Mouse (Mus musculus) gonadal fat pad, adult 2 months (tissue): ENCODE data around the gene Hpcal1. TPM values are rescaled to one million over a fixed set of nuclear protein-coding genes. Genes with fewer than 3 reads are reported as not detected.
"Not testable (repeated sequence)": the region's sequence is repeated elsewhere in the genome, so short reads cannot be mapped to it uniquely, and the experiment has no call there.

ENCODE experiments used
- DNase-seq: peaks from one replicate; pipeline ENCODE4 v3.0.0-alpha.2; 2012; ENCODE audit warnings: low read depth
- polyA plus RNA-seq: library from polyadenylated mRNA; depleted of rRNA; stranded (reverse); fragments of >200 nt; gene quantifications from 2 replicates; pipeline ENCODE4 v1.2.3, GENCODE M21; 2012; rRNA removed

Hpcal1 gene
- polyA plus RNA-seq, 1 experiment: 141 TPM

DNA sequence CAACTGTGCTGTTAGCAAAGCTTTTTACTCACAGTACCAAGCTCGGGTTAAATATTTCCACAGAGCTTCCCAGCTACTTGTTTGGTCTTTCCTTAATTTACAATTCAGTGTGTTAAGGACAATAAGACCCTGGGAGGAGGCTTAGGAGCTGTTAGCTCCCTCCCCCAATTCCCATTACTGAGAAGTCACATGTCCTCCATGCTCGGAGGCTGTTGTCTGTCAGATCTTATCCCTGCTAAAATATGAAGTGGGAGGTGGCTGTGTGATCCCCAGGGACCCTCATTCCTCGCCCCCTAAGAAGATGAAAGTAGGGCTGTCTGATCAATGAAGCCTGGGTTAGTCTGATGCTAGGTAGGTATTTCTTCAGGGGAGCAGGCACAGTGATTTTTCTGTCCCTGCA lies 88.4 kb downstream of the Hpcal1 start:
- no peak for DNase-seq

DNA sequence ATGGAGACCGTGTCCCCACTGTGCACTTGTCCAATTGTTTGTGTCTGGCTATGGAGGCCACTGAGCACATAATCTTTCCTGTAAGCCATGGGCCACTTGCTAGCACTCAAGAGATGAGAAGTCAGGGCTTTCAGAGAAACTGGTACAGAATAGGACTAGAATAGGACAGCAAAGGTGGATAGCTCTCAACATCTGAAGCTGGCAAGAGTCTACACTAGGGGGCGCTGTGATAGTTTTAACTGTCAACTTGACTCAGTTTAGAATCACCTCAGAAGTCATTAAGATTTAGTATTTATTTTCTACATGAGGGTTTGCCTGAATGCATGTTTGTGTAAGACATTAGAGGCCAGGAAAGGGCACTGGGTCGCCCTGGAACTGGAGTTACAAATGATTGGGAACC lies 98.8 kb downstream of the Hpcal1 start:
- DNase-seq: no peak

- DNase-seq: no peak
Measured at GRCm38 (mm10) chr12:17791111-17791510, 100.5 kb downstream of the Hpcal1 start.

DNA sequence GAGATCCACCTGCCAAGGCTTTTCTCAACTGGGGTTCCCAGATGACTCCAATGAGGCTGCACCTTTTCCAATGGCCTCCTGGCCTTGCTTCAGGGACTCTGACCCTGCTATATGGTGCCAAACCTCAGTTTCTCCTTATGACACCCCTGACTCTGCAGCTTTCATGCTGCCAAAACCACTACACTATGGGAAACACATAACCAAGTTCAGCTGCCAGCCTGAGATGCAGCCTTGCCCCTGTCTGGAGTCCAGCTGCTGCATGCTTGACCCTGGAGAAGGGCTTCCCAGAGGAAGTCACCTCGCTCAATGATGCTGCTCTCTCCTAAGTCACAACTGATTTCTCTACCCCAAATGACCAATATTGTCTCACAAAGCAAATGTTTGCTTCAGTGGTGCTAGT lies 102.1 kb downstream of the Hpcal1 start:
- DNase-seq: no peak

GRCm38 (mm10) chr12:17795660-17796278 lies 105.1 kb downstream of the Hpcal1 start:
- DNase-seq: no peak

DNA sequence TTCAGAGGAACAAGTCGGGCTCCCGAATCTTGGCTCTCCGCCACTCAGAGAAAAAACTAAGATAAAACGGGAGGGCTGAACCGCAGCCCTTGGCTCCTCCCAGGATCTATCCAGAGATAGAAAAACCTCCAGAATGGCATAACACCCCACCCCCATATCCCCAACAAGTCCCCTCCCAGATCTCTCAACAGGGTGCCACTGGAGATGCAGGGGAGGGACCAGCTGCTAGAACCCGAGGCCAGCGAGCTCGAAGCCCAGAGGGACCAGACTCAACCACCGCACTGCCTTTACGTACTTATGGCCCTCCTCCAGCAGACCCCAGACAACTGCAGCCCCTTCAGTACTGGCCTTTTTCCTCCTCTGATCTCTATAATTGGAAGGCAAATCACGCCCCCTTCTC lies 107.6 kb downstream of the Hpcal1 start:
- not testable (repeated sequence) for DNase-seq

DNA sequence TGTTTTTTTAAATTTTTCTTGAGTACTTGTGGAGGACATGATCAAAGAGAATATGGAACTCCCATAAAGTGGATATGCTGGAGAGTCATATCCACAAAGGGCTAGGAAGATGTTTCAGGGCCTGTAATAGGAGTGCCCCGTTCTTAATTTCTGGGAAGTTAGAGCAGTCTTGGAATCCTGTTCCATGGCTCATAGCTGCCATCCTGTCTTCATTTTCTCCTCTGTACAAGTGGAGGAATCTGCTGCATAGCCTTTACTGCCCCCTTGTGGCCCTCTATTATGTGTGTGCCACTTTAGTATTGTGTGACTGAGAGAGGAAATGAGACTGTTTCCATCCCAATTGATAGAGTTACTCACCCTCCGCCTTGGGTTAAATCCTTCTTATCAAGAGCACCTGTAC lies 117.9 kb downstream of the Hpcal1 start:
- DNase-seq: no peak

DNA sequence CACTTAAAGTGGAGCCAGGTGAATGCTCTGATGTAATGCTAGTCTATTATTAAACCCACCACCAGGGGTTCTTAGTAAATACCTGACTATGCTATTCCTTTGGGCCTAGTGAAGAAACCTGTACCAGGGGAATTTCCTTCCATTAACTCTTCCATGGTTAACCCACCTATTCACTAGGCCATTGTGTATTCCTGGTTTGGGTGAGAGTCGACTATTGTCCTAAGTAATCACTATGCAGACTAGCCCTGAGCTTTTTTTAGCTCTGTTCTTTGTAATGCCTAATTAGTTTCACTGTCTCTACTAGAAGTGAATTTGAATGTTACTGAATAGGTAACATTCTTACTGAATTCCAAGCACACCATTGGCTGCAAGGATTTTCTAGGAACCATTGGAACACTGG lies 144.6 kb downstream of the Hpcal1 start:
- DNase-seq: not testable (repeated sequence)

Other genes starting within 250 kb of the Hpcal1 start
- 102 and 131 TPM in 2 replicates for gene Odc1, start 146.1 kb upstream of the Hpcal1 start, polyA plus RNA-seq